16 mouse cellular contexts compared by ENCODE assay signal in genomic region chr5:37795691-37796090, GRCm38 (mm10).
"Had no signal": no experiment of that assay in that cellular context is flagged by ENCODE, and none has a peak within 500 bp of the region (broad histone marks: within the 10 kb centered on the region; RNA-seq: fewer than 3 reads in every experiment).

No protein-coding gene starts in this region.

- H3K36me3 ChIP-seq: midbrain, embryonic 10.5 days; midbrain, embryonic 13.5 days; midbrain, embryonic 15.5 days; neural tube, embryonic 12.5 days had no signal

- ATAC-seq: midbrain, embryonic 13.5 days; midbrain, embryonic 15.5 days had no signal

- H3K27me3 ChIP-seq: midbrain, embryonic 13.5 days; midbrain, embryonic 15.5 days; neural tube, embryonic 12.5 days had no signal

- H3K4me2 ChIP-seq: lung, embryonic 14.5 days; midbrain, embryonic 13.5 days; midbrain, embryonic 15.5 days; neural tube, embryonic 12.5 days had no signal

- DNase-seq: lung, adult 18-20 months; lung, embryonic 14.5 days; lung, postnatal 10 days; lung, postnatal 4 days; retina, postnatal 1 day; right cerebral cortex, adult 18-20 months; right cerebral cortex, postnatal 25 days; right cerebral cortex, postnatal 4 days; spleen, adult 18-20 months; thymus, adult 2 months; thymus, postnatal 25 days; thymus, postnatal 4 days had no signal

- H3K4me3 ChIP-seq: midbrain, embryonic 10.5 days; midbrain, embryonic 13.5 days; midbrain, embryonic 15.5 days; neural tube, embryonic 12.5 days had no signal

- H3K9ac ChIP-seq: lung, embryonic 14.5 days; midbrain, embryonic 13.5 days; midbrain, embryonic 15.5 days; neural tube, embryonic 12.5 days had no signal

- H3K9me3 ChIP-seq: midbrain, embryonic 10.5 days; midbrain, embryonic 13.5 days; midbrain, embryonic 15.5 days; neural tube, embryonic 12.5 days had no signal

- H3K27ac ChIP-seq: midbrain, embryonic 10.5 days; midbrain, embryonic 13.5 days; midbrain, embryonic 15.5 days; neural tube, embryonic 12.5 days had no signal

- H3K4me1 ChIP-seq: midbrain, embryonic 10.5 days; midbrain, embryonic 13.5 days; midbrain, embryonic 15.5 days; neural tube, embryonic 12.5 days had no signal
